In genomic region chr19:3719362-3719891, GRCm38 (mm10) we compare ENCODE assay signal across 8 mouse cellular contexts. TPM values are rescaled to one million over a fixed set of nuclear protein-coding genes. Genes with fewer than 3 reads are reported as not detected.
A peak's percentile ranks its signal among the peaks of the same experiment; 100 is the strongest.
DNase-seq lines count a peak whose midpoint lies in the region; ATAC-seq and TF ChIP-seq lines count a peak whose summit lies in the region.

No protein-coding gene starts in this region.

- H3K9ac ChIP-seq in neural tube, embryonic 15.5 days (replicated peaks): peak overlapping the region; percentile 28

- peaks cover 45% of the 10 kb centered on the region for H3K36me3 ChIP-seq in hindbrain, embryonic 10.5 days
- H3K36me3 ChIP-seq in neural tube, embryonic 15.5 days: peaks cover 30% of the 10 kb centered on the region

- peak overlapping the region; percentile 54 for H3K4me3 ChIP-seq in hindbrain, embryonic 10.5 days
- H3K4me3 ChIP-seq in lung, adult 2 months (replicated peaks; ENCODE audit: extremely low read depth, low read depth, low read length): peak overlapping the region; percentile 59
- H3K4me3 ChIP-seq in neural tube, embryonic 15.5 days (replicated peaks): peak overlapping the region; percentile 39

- peaks cover 10% of the 10 kb centered on the region; the same call in 1 of the 2 replicates for H3K9me3 ChIP-seq in hindbrain, embryonic 10.5 days
- no peaks in the 10 kb centered on the region for H3K9me3 ChIP-seq in neural tube, embryonic 15.5 days (replicated peaks)

- H3K27me3 ChIP-seq in hindbrain, embryonic 10.5 days (ENCODE audit: insufficient read depth, poor library complexity, severe bottlenecking): no peaks in the 10 kb centered on the region
- no peaks in the 10 kb centered on the region for H3K27me3 ChIP-seq in neural tube, embryonic 15.5 days (replicated peaks)

- TF ChIP-seq POLR2A in lung, adult 2 months (IDR thresholded peaks at IDR 0.05; ENCODE audit: borderline replicate concordance, extremely low read depth, low read depth, low read length): no peak

- peak; percentile 36 for ATAC-seq in neural tube, embryonic 15.5 days (ENCODE audit: low FRiP score)

- H3K4me2 ChIP-seq in neural tube, embryonic 15.5 days: peak overlapping the region; percentile 85

- peak overlapping the region; percentile 51 for H3K27ac ChIP-seq in hindbrain, embryonic 10.5 days
- H3K27ac ChIP-seq in neural tube, embryonic 15.5 days (replicated peaks): no peak overlapping the region

- 1% methylated on average over 27 of the region's 27 CpGs for WGBS in hindbrain, embryonic 10.5 days
- WGBS in lung, adult 2 months: 1% methylated on average over 27 of the region's 27 CpGs
- WGBS in neural tube, embryonic 15.5 days: 4% methylated on average over 27 of the region's 27 CpGs

- peaks cover 19% of the 10 kb centered on the region for H3K4me1 ChIP-seq in hindbrain, embryonic 10.5 days (replicated peaks)
- H3K4me1 ChIP-seq in lung, adult 2 months (ENCODE audit: control insufficient read depth, insufficient read depth, low read length): 0 out of 2 replicates have a peak, but pooled peaks cover 2% of the 10 kb centered on the region
- peaks cover 10% of the 10 kb centered on the region for H3K4me1 ChIP-seq in neural tube, embryonic 15.5 days

- DNase-seq in Muller cell, postnatal 12 days (ENCODE audit: inconsistent ontology term): peak; percentile 64
- peak; percentile 75 for DNase-seq in cerebellum, adult 9-11 months
- peak; percentile 39 to 51 for DNase-seq in frontal cortex, postnatal 10 days (ENCODE audit: low spot score in 2 of 2)
- DNase-seq in hindbrain, embryonic 10.5 days (ENCODE audit: low spot score): peak; percentile 64
- peak; percentile 53 to 55 for DNase-seq in layer of hippocampus, adult 8-10 months (ENCODE audit: low spot score in 2 of 2)
- peak; percentile 84 for DNase-seq in lung, adult 2 months
- peak; percentile 81 for DNase-seq in testis, postnatal 10 days (ENCODE audit: low spot score)

- peak; percentile 54 for TF ChIP-seq CTCF in lung, adult 2 months (IDR thresholded peaks at IDR 0.05; ENCODE audit: insufficient read depth, low read length)

RNA-seq across cellular contexts. Expression of gene 1810055G02Rik, which starts 11.3 kb away (rescaled TPM):
- 45.7 and 46.9 TPM in 2 replicates for polyA plus RNA-seq in hindbrain, embryonic 10.5 days (2016; fragmentation: Nextera tagmentation; extraction: Ambion mirVana)
- 10 to 100 TPM; 19.0 to 29.6 (median 24.1) TPM for total RNA-seq in layer of hippocampus, adult 8-10 months (2022)
- polyA plus RNA-seq in lung, adult 2 months (2012; rRNA removed): 36.3 and 41.4 TPM in 2 replicates
- 35.1 and 36.5 TPM in 2 replicates for polyA plus RNA-seq in neural tube, embryonic 15.5 days (2015; fragmentation: Nextera tagmentation; extraction: Ambion mirVana)

RNA-seq across cellular contexts. Expression of gene Lrp5, which starts 33.1 kb away (rescaled TPM):
- polyA plus RNA-seq in hindbrain, embryonic 10.5 days (2016; fragmentation: Nextera tagmentation; extraction: Ambion mirVana): 3.1 and 3.5 TPM in 2 replicates
- total RNA-seq in layer of hippocampus, adult 8-10 months (2022): 10 to 100 TPM in 2 of 4 experiments, 1 to 10 TPM in 2; 8.6 to 14.0 (median 10.9) TPM
- 85.8 and 87.8 TPM in 2 replicates for polyA plus RNA-seq in lung, adult 2 months (2012; rRNA removed)
- 1.2 and 2.1 TPM in 2 replicates for polyA plus RNA-seq in neural tube, embryonic 15.5 days (2015; fragmentation: Nextera tagmentation; extraction: Ambion mirVana)

RNA-seq across cellular contexts. Expression of gene Kmt5b, which starts 47.8 kb away (rescaled TPM):
- 30.6 and 37.1 TPM in 2 replicates for polyA plus RNA-seq in hindbrain, embryonic 10.5 days (2016; fragmentation: Nextera tagmentation; extraction: Ambion mirVana)
- 10 to 100 TPM; 51.5 to 62.6 (median 60.4) TPM for total RNA-seq in layer of hippocampus, adult 8-10 months (2022)
- polyA plus RNA-seq in lung, adult 2 months (2012; rRNA removed): 19.6 and 23.7 TPM in 2 replicates
- 38.3 and 39.5 TPM in 2 replicates for polyA plus RNA-seq in neural tube, embryonic 15.5 days (2015; fragmentation: Nextera tagmentation; extraction: Ambion mirVana)

Comparison
In these comparisons a context has a peak if more than half of its experiments do, and no peak if none do; other contexts are left out.
1. RNA of gene Lrp5, which starts 33.1 kb away (polyA plus RNA-seq): 85.8 to 87.8 TPM in lung, adult 2 months; 3.1 to 3.5 TPM in hindbrain, embryonic 10.5 days and 1.2 to 2.1 TPM in neural tube, embryonic 15.5 days; every median in the first group is over 10 times any median in the second.
2. Peak in every context shown above with its lines, with median percentiles within 50 percentile points of each other: DNase-seq and H3K4me3 ChIP-seq.